Mouse (Mus musculus) erythroblast, embryonic 14.5 days (primary cell): Measurements from ENCODE around the gene Acp5.

Experiments
- GATA1 ChIP-seq: IDR thresholded peaks from 2 replicates; pipeline ENCODE4 v1.6.1; 2012; ENCODE audit warnings: low read length, inconsistent platforms, mixed read lengths
- TAL1 ChIP-seq: IDR thresholded peaks from 3 replicates; pipeline ENCODE4 v1.6.1; 2012; ENCODE audit warnings: low read length, inconsistent platforms, mixed read lengths

GRCm38 (mm10) chr9:22095854-22096307 is 39.6 kb downstream of the Acp5 start:
- TF ChIP-seq GATA1 (no peak), TAL1 (no peak)
